Mouse (Mus musculus): ENCODE measurements around the gene Foxp2. TPM values are rescaled to one million over a fixed set of nuclear protein-coding genes. Genes with fewer than 3 reads are reported as not detected.

Foxp2 gene
- polyA plus RNA-seq (2012; ENCODE audit: insufficient read depth, insufficient read length, missing spikeins): 0.27 and 0.32 TPM in 2 replicates

GRCm38 (mm10) chr6:14901183-14901970 lies at the start of gene Foxp2:
Gene Foxp2 (plus strand): TSS chr6:14901349.
- no peak within 1 kb of the TSS for H3K27ac ChIP-seq (ENCODE audit: insufficient read depth, low read depth, low read length)
- no peak for TF ChIP-seq CTCF (IDR thresholded peaks at IDR 0.05; ENCODE audit: low read depth, low read length)
- TF ChIP-seq POLR2A (IDR thresholded peaks at IDR 0.05; ENCODE audit: borderline replicate concordance, low read depth, low read length): no peak
- peak within 1 kb of the TSS; percentile 54 for H3K4me3 ChIP-seq (ENCODE audit: insufficient read depth, low read length)
- H3K4me1 ChIP-seq (ENCODE audit: control insufficient read depth, insufficient read depth, low read length): peaks cover 2% of the 10 kb centered on the region; the same call in 1 of the 2 replicates

DNA sequence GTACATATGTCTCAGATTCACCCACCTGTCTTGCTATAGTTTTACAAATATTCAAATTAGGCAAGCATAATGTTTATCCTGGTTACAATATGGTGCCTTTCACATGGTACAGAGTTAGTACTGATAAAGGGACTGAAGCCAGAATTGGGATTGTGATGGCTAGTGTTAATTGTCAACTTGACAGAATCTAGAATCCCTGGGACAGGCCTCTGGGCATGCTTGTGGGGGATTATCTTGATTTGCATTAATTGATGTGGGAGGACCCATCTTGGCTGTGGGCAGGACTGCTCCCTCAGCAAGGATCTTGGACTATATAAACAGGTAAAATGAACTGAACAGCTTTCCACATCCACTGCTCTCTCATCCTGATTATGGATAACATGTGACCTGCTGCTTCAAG lies 15.9 kb upstream of the Foxp2 start:
- TF ChIP-seq CTCF (IDR thresholded peaks at IDR 0.05; ENCODE audit: low read depth, low read length) (no peak), POLR2A (IDR thresholded peaks at IDR 0.05; ENCODE audit: borderline replicate concordance, low read depth, low read length) (no peak)
- no peak overlapping the region for H3K4me3 ChIP-seq (ENCODE audit: insufficient read depth, low read length)
- H3K4me1 ChIP-seq (ENCODE audit: control insufficient read depth, insufficient read depth, low read length): no peaks in the 10 kb centered on the region
- H3K27ac ChIP-seq (ENCODE audit: insufficient read depth, low read depth, low read length): no peak overlapping the region

- Histone ChIP-seq H3K4me1 (ENCODE audit: control insufficient read depth, insufficient read depth, low read length) (peaks cover 2% of the 10 kb centered on the region; the same call in 1 of the 2 replicates), H3K4me3 (ENCODE audit: insufficient read depth, low read length) (no peak overlapping the region), H3K27ac (ENCODE audit: insufficient read depth, low read depth, low read length) (no peak overlapping the region)
- TF ChIP-seq CTCF (IDR thresholded peaks at IDR 0.05; ENCODE audit: low read depth, low read length) (no peak), POLR2A (IDR thresholded peaks at IDR 0.05; ENCODE audit: borderline replicate concordance, low read depth, low read length) (no peak)
Measured at GRCm38 (mm10) chr6:14897028-14897427, 4.1 kb upstream of the Foxp2 start.

DNA sequence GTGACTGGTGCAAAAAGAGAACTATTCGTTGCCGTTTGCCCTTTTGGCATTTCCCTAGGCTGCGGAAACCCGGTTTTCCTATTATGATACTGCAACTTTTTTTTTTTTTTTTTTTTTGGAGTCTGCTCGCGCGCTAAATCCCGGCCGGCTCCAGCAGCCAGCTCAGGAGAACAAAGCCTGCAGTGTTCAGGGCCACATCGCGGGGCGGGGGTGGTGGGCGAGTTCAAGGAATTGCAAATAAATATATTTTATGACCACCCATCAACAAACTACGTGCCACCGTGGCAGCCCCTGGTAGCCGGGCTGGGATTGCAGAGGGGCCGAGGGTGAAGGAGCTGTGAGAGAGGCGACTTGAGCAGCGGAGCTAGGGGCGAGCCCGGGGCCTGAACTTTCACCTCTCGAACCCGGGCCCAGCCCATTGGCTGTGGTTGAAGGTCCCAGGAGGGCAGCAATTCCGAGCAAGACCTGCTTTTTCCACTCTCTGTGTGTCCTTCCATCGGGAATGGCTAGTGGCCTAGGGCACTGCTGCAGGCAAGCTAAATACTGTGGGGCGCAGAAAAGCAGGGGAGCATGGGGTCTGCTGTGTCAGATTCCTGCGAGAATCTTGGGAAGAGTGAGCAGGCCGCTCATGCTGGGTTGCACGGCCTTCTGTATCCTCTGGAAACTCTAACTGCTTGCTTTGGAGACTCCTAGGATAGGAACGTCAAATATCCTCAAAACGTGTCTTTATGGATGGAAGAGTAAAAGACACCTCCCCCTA lies 2.9 kb upstream of the Foxp2 start:
- no peak overlapping the region for H3K4me3 ChIP-seq (ENCODE audit: insufficient read depth, low read length)
- H3K4me1 ChIP-seq (ENCODE audit: control insufficient read depth, insufficient read depth, low read length): peaks cover 2% of the 10 kb centered on the region; the same call in 1 of the 2 replicates
- TF ChIP-seq CTCF (IDR thresholded peaks at IDR 0.05; ENCODE audit: low read depth, low read length) (no peak), POLR2A (IDR thresholded peaks at IDR 0.05; ENCODE audit: borderline replicate concordance, low read depth, low read length) (no peak)
- no peak overlapping the region for H3K27ac ChIP-seq (ENCODE audit: insufficient read depth, low read depth, low read length)

- Histone ChIP-seq H3K4me1 (ENCODE audit: control insufficient read depth, insufficient read depth, low read length) (peaks cover 2% of the 10 kb centered on the region; the same call in 1 of the 2 replicates), H3K4me3 (ENCODE audit: insufficient read depth, low read length) (no peak overlapping the region), H3K27ac (ENCODE audit: insufficient read depth, low read depth, low read length) (no peak overlapping the region)
- TF ChIP-seq CTCF (IDR thresholded peaks at IDR 0.05; ENCODE audit: low read depth, low read length): no peak
- no peak for TF ChIP-seq POLR2A (IDR thresholded peaks at IDR 0.05; ENCODE audit: borderline replicate concordance, low read depth, low read length)
Measured at GRCm38 (mm10) chr6:14899021-14899610, 2.0 kb upstream of the Foxp2 start.

DNA sequence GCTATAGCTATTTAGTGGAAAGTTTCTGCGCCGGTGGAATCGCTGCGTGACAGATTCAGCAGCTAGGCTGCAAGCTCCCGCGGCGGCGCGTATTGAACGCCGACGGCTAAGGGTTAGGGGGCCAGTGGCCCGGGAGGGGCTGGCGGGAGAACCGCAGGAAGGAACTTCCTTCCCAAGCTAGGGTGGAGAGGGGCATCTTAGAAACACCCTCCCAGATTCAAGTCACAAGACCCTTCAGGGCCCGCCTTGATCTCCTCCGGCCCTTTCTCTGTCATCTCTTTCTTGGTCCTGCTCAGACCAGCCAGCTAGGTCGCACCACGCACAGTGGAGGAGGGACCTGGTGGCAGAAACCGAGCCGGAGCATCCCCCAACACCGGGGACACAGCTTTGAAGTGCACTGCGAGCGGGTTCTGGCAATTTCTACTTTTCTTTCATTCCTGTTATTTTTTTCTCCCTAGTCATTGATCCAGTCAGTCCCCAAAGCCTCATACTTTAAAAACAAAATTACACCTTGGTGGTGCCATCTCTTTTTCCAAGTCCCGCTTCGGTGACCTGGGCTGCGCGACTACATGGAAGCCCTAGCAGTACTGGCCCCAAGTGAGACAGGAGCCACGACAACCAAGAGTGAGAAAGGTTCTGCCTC lies 1.1 kb upstream of the Foxp2 start:
- H3K27ac ChIP-seq (ENCODE audit: insufficient read depth, low read depth, low read length): no peak overlapping the region
- no peak for TF ChIP-seq POLR2A (IDR thresholded peaks at IDR 0.05; ENCODE audit: borderline replicate concordance, low read depth, low read length)
- no peak for TF ChIP-seq CTCF (IDR thresholded peaks at IDR 0.05; ENCODE audit: low read depth, low read length)
- H3K4me1 ChIP-seq (ENCODE audit: control insufficient read depth, insufficient read depth, low read length): peaks cover 2% of the 10 kb centered on the region; the same call in 1 of the 2 replicates
- peak overlapping the region; percentile 3; the same call in 1 of the 2 replicates for H3K4me3 ChIP-seq (ENCODE audit: insufficient read depth, low read length)

- H3K4me3 ChIP-seq (ENCODE audit: insufficient read depth, low read length): peak overlapping the region; percentile 54
Measured at GRCm38 (mm10) chr6:14900579-14901021, 549 bp upstream of the Foxp2 start.

DNA sequence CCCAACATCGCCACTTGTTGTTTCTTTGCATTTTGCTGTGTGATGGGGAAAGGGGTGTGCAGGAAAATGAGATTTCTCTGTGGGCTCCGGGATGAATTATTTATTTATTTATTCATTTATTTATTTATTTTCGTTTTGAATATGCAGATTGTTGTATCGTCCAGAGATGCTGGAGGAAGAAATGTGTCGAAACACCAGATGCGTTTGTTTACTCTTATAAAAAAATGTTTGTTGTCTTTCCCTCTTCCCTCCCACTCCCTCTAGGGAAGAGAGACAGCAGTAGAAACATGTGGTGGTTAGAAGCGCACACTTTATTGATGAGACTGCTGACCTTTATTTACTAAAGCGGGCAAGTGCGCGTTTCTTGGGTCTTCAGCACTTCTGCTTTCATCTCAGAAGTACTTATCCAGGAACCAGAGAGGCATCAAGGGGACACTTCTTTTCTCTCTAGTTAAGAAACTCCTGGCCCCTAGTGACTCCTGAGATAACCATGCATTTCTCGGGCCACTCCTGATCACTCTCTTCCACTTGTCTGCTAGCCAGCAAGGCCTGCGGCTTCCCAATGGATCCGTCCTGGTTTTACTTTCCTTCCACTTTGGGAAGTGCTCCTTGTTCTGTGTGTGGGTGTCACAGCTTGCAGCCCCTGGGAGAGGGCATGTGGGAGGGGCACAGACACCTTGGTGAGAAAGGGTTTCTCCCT lies 972 bp downstream of the Foxp2 start:
- TF ChIP-seq POLR2A (IDR thresholded peaks at IDR 0.05; ENCODE audit: borderline replicate concordance, low read depth, low read length) (no peak), CTCF (IDR thresholded peaks at IDR 0.05; ENCODE audit: low read depth, low read length) (no peak)
- Histone ChIP-seq H3K27ac (ENCODE audit: insufficient read depth, low read depth, low read length) (no peak overlapping the region), H3K4me1 (ENCODE audit: control insufficient read depth, insufficient read depth, low read length) (peaks cover 2% of the 10 kb centered on the region; the same call in 1 of the 2 replicates), H3K4me3 (ENCODE audit: insufficient read depth, low read length) (peak overlapping the region; percentile 54)

More at GRCm38 (mm10) chr6:14900579-14901021, 549 bp upstream of the Foxp2 start:
- Histone ChIP-seq H3K27ac (ENCODE audit: insufficient read depth, low read depth, low read length) (no peak overlapping the region), H3K4me1 (ENCODE audit: control insufficient read depth, insufficient read depth, low read length) (peaks cover 2% of the 10 kb centered on the region; the same call in 1 of the 2 replicates)
- no peak for TF ChIP-seq POLR2A (IDR thresholded peaks at IDR 0.05; ENCODE audit: borderline replicate concordance, low read depth, low read length)
- no peak for TF ChIP-seq CTCF (IDR thresholded peaks at IDR 0.05; ENCODE audit: low read depth, low read length)
